Mouse (Mus musculus): ENCODE data around the gene Pigu. TPM values are rescaled to one million over a fixed set of nuclear protein-coding genes. Genes with fewer than 3 reads are reported as not detected.

Gene Pigu
- polyA plus RNA-seq, 1 experiment from 2014 or later = 50.3 TPM

DNA sequence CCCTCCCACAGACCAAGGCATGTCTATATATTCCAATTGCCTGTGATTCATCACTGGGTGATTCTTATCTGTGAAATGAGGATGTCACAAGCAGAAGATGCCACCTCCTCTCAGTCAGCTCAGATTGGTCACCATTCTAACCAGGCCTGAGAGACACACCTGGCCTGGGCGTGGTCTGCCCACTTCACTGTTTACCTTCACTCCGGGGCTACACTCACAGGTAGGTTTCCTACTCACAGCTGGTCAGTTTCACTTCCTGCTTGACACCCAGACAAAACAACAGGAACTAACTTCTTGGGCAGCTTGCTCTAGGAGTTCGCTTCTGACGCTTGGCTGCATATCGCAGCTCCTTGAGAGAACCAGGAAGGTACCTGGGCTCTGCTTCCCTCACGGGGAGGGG lies 61.8 kb downstream of the Pigu start:
- H3K27me3 ChIP-seq = no peaks in the 10 kb centered on the region
- TF ChIP-seq CTCF (IDR thresholded peaks at IDR 0.05) = no peak
- ChIA-PET POLR2A (interaction anchor here (0.6 kb wide), 1 partner anchor 51 kb away, joined by 4 read pairs; no protein-coding TSS in a partner anchor), CTCF (no interaction called here)
- in situ Hi-C loops (cut with MboI; ENCODE audit: low pct_unique_long_range_greater_than_20kb) = no loop called here
- DNase-seq (ENCODE audit: low read depth, low spot score) = no peak
- ATAC-seq = no peak

DNA sequence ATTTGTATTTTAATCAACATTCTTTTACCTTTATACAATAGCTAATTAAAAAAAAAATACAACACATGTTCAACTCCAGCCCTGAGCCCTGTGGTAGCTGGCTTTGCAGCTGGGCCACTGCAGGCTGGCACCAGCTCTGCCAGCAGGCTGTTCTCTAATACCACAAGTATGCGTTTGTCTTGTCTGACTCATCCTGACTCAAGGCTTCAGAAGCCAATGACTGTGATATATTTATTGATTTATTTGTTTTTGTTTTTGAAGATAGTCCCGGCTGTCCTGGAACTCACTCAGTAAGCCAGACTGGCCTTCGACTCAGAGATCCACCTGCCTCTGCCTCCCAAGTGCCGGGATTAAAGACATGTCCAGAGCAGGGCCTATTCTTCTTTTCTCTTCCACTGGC lies 63.3 kb downstream of the Pigu start:
- TF ChIP-seq CTCF (IDR thresholded peaks at IDR 0.05) = peak; percentile 48
- ATAC-seq (peak; percentile 93), DNase-seq (ENCODE audit: low read depth, low spot score) (peak; percentile 37)
- CTCF ChIA-PET = interaction anchor here (1.1 to 1.4 kb wide), 2 partner anchors 9 to 15 kb away, joined by 5 read pairs; no protein-coding TSS in a partner anchor
- POLR2A ChIA-PET = interaction anchor here (1.2 kb wide), 1 partner anchor 17 kb away, joined by 3 read pairs; no protein-coding TSS in a partner anchor
- in situ Hi-C loops (cut with MboI; ENCODE audit: low pct_unique_long_range_greater_than_20kb) = no loop called here
- H3K27me3 ChIP-seq = no peaks in the 10 kb centered on the region

DNA sequence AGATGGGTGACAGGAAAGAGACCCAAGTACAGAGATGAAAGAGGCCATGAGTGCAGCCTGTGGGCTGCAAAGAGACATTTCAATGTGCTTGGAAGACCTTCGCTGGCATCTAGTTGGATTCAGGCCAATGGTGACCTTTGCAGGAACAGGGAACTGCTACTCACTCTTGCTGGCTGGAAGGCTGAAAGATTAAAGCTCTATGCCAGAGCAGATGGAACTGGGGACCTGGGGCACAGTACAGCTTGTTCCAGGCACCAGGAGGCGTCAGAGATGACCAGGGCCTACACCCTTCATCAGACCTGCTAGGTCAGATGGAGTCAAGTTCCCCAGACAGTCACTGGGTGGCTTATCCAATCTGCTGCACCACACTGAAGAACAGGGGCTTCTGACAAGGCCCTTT lies 63.8 kb downstream of the Pigu start:
- in situ Hi-C loops (cut with MboI; ENCODE audit: low pct_unique_long_range_greater_than_20kb) = no loop called here
- DNase-seq (ENCODE audit: low read depth, low spot score) = no peak
- POLR2A ChIA-PET = interaction anchor here (1.2 kb wide), 1 partner anchor 16 kb away, joined by 3 read pairs; no protein-coding TSS in a partner anchor
- CTCF ChIA-PET = interaction anchor here (1.1 to 1.4 kb wide), 2 partner anchors 9 to 16 kb away, joined by 5 read pairs; no protein-coding TSS in a partner anchor
- TF ChIP-seq CTCF (IDR thresholded peaks at IDR 0.05) = no peak
- ATAC-seq = peak; percentile 35
- no peaks in the 10 kb centered on the region for H3K27me3 ChIP-seq

DNA sequence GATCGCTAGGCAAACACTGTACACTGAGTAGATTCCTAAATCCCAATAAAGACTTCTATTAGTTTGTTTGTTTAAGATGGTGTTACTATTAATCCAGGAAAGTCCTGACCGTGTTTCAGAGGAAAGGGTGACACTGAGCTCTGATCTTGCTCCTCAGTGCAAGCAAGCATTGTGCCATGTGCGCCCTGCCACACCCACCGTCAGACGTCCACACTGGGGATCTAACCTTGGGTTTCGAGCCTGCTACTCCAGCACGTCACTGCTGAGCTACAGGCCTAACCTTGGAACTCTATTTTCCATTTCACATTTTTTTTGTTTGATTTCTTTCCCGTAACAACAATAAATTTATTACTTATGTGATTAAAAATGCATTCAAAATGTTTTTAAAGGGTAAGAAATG lies 67.2 kb downstream of the Pigu start:
- ATAC-seq (no peak), DNase-seq (ENCODE audit: low read depth, low spot score) (no peak)
- in situ Hi-C loops (cut with MboI; ENCODE audit: low pct_unique_long_range_greater_than_20kb) = no loop called here
- ChIA-PET CTCF (interaction anchor here (1.4 kb wide), 1 partner anchor 10 kb away, joined by 3 read pairs; no protein-coding TSS in a partner anchor), POLR2A (no interaction called here)
- H3K27me3 ChIP-seq = no peaks in the 10 kb centered on the region
- no peak for TF ChIP-seq CTCF (IDR thresholded peaks at IDR 0.05)

DNA sequence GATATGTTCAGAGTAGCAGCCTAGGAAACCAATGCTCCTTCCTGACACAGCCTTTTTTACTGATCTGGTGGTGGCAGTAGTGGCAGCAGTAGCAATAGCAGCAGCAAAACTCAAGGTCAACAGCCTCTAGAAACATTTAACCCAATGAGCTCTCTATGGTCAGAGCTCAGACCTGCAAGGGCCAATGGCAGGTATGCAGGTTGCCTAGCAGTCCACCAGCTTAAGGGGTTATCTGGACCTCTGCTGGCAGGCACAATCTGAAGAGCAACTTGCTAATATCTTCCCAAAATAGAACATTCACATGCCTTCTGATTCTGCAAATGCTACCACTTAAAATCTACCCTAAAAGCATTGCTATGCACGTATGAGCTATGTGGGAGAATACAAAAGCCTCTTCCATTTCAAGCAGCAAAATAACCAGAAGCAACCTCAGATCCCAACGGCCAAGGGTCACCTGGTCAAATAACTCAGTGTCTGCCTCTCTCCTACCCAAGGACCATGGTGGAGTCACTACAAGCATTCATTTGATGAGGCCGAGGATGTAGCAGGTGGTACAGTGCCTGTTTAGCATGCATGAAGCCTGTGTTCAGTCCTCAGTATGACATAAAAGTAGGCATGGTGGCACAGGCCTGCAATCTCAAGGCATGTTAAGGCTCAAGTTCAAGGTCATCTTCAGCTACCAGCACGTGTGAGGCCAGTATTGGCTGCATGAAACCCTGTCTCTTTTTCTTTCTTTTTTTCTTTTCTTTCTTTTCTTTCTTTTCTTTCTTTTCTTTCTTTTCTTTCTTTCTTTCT lies 69.6 kb downstream of the Pigu start:
- ATAC-seq = no peak
- TF ChIP-seq CTCF (IDR thresholded peaks at IDR 0.05) = no peak
- DNase-seq (ENCODE audit: low read depth, low spot score) = no peak
- ChIA-PET POLR2A (interaction anchor here (1.7 kb wide), 1 partner anchor 9 kb away, joined by 4 read pairs; no protein-coding TSS in a partner anchor), CTCF (interaction anchor here (1.6 kb wide), 1 partner anchor 10 kb away, joined by 4 read pairs; no protein-coding TSS in a partner anchor)
- in situ Hi-C loops (cut with MboI; ENCODE audit: low pct_unique_long_range_greater_than_20kb) = no loop called here
- H3K27me3 ChIP-seq = no peaks in the 10 kb centered on the region

DNA sequence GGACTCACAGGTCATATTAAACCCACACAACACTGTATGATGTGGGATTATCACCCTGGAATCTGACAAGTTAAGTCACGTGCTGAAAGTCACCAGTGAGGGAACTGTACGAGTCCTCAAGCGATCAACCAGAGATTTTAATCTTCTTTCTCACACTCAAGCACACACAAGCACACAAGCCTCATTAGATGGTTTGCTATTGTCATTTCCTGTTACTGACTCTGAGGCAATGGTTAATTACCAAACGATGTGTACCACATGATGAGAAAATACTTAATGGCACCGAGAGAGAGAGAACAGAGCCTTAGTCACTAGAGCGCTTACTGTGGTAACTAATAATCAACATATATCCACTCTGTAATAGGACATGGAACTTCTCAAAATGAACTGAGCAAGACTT lies 71.5 kb downstream of the Pigu start:
- DNase-seq (ENCODE audit: low read depth, low spot score) (no peak), ATAC-seq (no peak)
- no peak for TF ChIP-seq CTCF (IDR thresholded peaks at IDR 0.05)
- ChIA-PET CTCF (no interaction called here), POLR2A (interaction anchor here (1.5 kb wide), 1 partner anchor 27 kb away, joined by 3 read pairs; no protein-coding TSS in a partner anchor)
- H3K27me3 ChIP-seq = no peaks in the 10 kb centered on the region
- in situ Hi-C loops (cut with MboI; ENCODE audit: low pct_unique_long_range_greater_than_20kb) = no loop called here

DNA sequence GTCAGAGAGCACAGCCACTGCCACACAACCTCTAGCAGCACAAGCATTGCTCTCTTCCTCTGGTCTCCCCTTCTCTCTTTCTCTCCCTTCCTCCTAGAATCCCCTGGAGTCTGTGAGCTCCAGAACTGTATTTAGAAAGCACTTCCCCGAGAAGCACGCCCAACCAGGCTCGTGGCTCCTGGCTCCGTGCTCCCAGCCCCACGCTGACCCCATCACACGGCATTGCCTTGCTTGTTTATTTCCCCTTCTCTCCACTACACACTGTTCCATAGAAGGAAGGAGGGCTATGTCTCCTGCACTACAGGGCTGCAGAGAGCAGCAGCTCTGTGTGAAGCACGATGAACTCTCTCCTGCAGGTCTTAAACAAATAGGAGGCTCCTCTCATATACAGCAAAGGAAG lies 72.6 kb downstream of the Pigu start:
- TF ChIP-seq CTCF (IDR thresholded peaks at IDR 0.05) = no peak
- ChIA-PET POLR2A (interaction anchor here (1.5 kb wide), 1 partner anchor 28 kb away, joined by 3 read pairs; no protein-coding TSS in a partner anchor), CTCF (interaction anchor here (1.3 kb wide), 2 partner anchors 9 to 16 kb away, joined by 3 to 5 read pairs; no protein-coding TSS in a partner anchor)
- H3K27me3 ChIP-seq = no peaks in the 10 kb centered on the region
- ATAC-seq (no peak), DNase-seq (ENCODE audit: low read depth, low spot score) (no peak)
- in situ Hi-C loops (cut with MboI; ENCODE audit: low pct_unique_long_range_greater_than_20kb) = no loop called here

DNA sequence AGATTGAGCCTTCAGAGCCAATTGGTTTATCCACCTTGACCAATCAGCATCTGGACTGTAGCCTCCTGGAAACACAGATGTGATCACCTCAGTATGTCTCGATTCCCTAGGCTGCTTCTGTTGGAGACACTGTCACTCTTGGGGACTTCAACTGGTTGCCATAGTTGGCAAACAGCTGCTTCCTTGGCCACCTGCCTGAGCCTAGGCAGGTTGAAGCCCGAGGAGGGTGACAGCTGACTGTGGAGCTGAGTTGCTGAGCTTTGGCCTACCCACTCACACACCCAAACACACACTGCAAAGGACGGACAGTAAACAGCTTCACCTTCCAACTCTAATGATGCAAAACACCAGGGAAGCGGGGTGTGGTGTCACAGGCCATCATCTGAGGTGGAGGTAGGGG lies 73.4 kb downstream of the Pigu start:
- no peak for TF ChIP-seq CTCF (IDR thresholded peaks at IDR 0.05)
- in situ Hi-C loops (cut with MboI; ENCODE audit: low pct_unique_long_range_greater_than_20kb) = no loop called here
- ChIA-PET POLR2A (no interaction called here), CTCF (interaction anchor here (1.3 kb wide), 1 partner anchor 17 kb away, joined by 3 read pairs; no protein-coding TSS in a partner anchor)
- ATAC-seq = no peak
- DNase-seq (ENCODE audit: low read depth, low spot score) = no peak
- no peaks in the 10 kb centered on the region for H3K27me3 ChIP-seq

DNA sequence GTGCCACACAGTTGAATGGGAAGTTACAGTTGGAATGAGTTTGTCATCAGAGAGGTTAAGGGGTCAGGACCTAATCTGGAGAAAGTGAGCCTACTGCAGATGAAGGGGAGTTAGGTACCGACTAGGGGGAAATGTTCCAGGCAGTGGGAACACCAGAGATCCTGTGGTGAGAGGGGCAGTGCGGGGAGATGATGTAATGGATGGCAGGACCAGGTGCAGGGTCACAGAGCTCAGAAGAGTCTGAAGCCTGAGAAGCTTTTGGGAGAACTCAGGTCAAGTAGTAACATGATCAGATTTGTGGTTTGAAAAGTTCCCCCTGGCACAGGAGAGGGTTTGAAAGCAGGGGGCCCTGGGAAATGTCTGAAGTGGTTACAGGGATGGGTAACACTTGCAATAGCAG lies 77.1 kb downstream of the Pigu start:
- in situ Hi-C loops (cut with MboI; ENCODE audit: low pct_unique_long_range_greater_than_20kb) = no loop called here
- no peaks in the 10 kb centered on the region for H3K27me3 ChIP-seq
- ChIA-PET POLR2A (no interaction called here), CTCF (no interaction called here)
- no peak for ATAC-seq
- TF ChIP-seq CTCF (IDR thresholded peaks at IDR 0.05) = no peak
- DNase-seq (ENCODE audit: low read depth, low spot score) = no peak

DNA sequence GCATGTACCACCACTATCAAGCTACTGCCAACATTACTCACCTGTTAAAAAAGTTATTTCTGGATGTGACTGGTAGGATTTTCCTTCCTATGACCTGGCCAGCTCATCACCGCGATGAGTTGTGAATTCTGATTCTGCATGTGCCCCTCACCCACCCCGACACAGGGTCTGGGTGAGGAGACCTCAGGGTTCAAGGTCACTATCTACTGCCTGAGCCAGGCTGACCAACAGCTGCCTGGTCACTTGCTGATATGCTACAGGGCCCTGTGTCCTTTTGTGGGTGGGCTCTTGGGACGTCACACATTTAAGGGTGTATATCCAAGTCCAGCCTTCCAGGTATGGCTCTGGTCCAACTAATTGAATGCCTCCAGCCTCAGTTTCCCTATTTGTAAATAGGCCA lies 78.1 kb downstream of the Pigu start:
- POLR2A ChIA-PET = interaction anchor here (1.2 kb wide), 1 partner anchor 8 kb away, joined by 4 read pairs; no protein-coding TSS in a partner anchor
- CTCF ChIA-PET = no interaction called here
- DNase-seq (ENCODE audit: low read depth, low spot score) = no peak
- no peak for ATAC-seq
- TF ChIP-seq CTCF (IDR thresholded peaks at IDR 0.05) = no peak
- in situ Hi-C loops (cut with MboI; ENCODE audit: low pct_unique_long_range_greater_than_20kb) = no loop called here
- no peaks in the 10 kb centered on the region for H3K27me3 ChIP-seq

DNA sequence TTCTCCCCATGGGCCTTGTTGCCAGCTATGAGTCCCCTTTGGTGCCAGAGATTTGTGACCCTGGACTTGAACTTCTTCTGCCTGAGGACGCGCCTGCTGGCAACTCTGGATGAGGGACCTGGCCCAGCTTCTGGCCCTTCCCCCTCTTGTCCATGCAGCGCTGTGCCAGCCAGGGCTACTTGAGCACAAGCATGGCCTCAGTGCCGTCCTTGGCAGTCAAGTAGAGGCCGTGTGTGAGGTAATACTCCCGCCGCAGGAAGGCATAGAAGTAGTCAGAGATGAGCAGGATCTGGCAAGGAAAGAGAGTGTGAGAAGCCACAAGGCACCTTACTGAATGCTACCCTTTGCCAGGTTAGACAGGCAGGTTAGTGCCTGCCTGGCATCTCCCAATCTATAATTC lies 78.9 kb downstream of the Pigu start:
- no peaks in the 10 kb centered on the region for H3K27me3 ChIP-seq
- ChIA-PET POLR2A (interaction anchor here (1.2 kb wide), 1 partner anchor 9 kb away, joined by 4 read pairs; no protein-coding TSS in a partner anchor), CTCF (interaction anchor here (1.0 kb wide), 1 partner anchor 21 kb away, joined by 3 read pairs; no protein-coding TSS in a partner anchor)
- no peak for TF ChIP-seq CTCF (IDR thresholded peaks at IDR 0.05)
- in situ Hi-C loops (cut with MboI; ENCODE audit: low pct_unique_long_range_greater_than_20kb) = no loop called here
- DNase-seq (ENCODE audit: low read depth, low spot score) = no peak
- no peak for ATAC-seq

Measured in Patski (cell line).